Mouse (Mus musculus): ENCODE measurements at regions not wholly inside any gene's neighbourhood (a gene's known extent, or its start where the extent isn't known, plus 50 kb on each side); places are given as distances from the start of the nearest gene placed in this dataset.
"Not testable (repeated sequence)": the region's sequence is repeated elsewhere in the genome, so short reads cannot be mapped to it uniquely, and the experiment has no call there.

GRCm38 (mm10) chr7:111969198-111969887 lies 54.0 kb upstream of the Usp47 start:
- DNase-seq = peak; percentile 80

GRCm38 (mm10) chr7:111968261-111968660 lies 55.0 kb upstream of the Usp47 start:
- no peak for DNase-seq

- DNase-seq = no peak
Observed at GRCm38 (mm10) chr7:111966716-111967115, 56.6 kb upstream of the Usp47 start.

GRCm38 (mm10) chr7:111963969-111964368 lies 59.3 kb upstream of the Usp47 start:
- DNase-seq = no peak

GRCm38 (mm10) chr7:111959977-111960376 lies 63.3 kb upstream of the Usp47 start:
- DNase-seq = no peak

- no peak for DNase-seq
Observed at GRCm38 (mm10) chr7:111956671-111957070, 66.6 kb upstream of the Usp47 start.

GRCm38 (mm10) chr7:111939631-111940030 lies 83.7 kb upstream of the Usp47 start:
- DNase-seq = peak; percentile 6

- DNase-seq = no peak
Observed at GRCm38 (mm10) chr7:111937547-111937946, 85.8 kb upstream of the Usp47 start.

- no peak for DNase-seq
Observed at GRCm38 (mm10) chr7:111937102-111937501, 86.2 kb upstream of the Usp47 start.

GRCm38 (mm10) chr7:111932725-111933124 lies 90.6 kb upstream of the Usp47 start:
- DNase-seq = no peak

GRCm38 (mm10) chr7:111919961-111920360 lies 103.3 kb upstream of the Usp47 start:
- DNase-seq = no peak

GRCm38 (mm10) chr7:111903741-111904231 lies 119.5 kb upstream of the Usp47 start:
- DNase-seq = no peak

GRCm38 (mm10) chr7:111897016-111897415 lies 117.2 kb upstream of the Galnt18 start:
- no peak for DNase-seq

- DNase-seq = peak; percentile 9
Observed at GRCm38 (mm10) chr7:111896255-111896654, 116.5 kb upstream of the Galnt18 start.

- DNase-seq = no peak
Observed at GRCm38 (mm10) chr7:111882991-111883390, 103.2 kb upstream of the Galnt18 start.

- DNase-seq = no peak
Observed at GRCm38 (mm10) chr7:111880067-111880675, 100.4 kb upstream of the Galnt18 start.

- DNase-seq = no peak
Observed at GRCm38 (mm10) chr7:111877591-111877990, 97.8 kb upstream of the Galnt18 start.

GRCm38 (mm10) chr7:111875949-111876348 lies 96.2 kb upstream of the Galnt18 start:
- no peak for DNase-seq

GRCm38 (mm10) chr7:111869337-111869736 lies 89.6 kb upstream of the Galnt18 start:
- DNase-seq = no peak

GRCm38 (mm10) chr7:111863035-111863434 lies 83.3 kb upstream of the Galnt18 start:
- no peak for DNase-seq

GRCm38 (mm10) chr7:111858291-111858690 lies 78.5 kb upstream of the Galnt18 start:
- DNase-seq = not testable (repeated sequence)

- no peak for DNase-seq
Observed at GRCm38 (mm10) chr7:111856977-111857376, 77.2 kb upstream of the Galnt18 start.

- DNase-seq = no peak
Observed at GRCm38 (mm10) chr7:111855309-111855708, 75.5 kb upstream of the Galnt18 start.

- DNase-seq = no peak
Observed at GRCm38 (mm10) chr7:111846417-111846816, 66.6 kb upstream of the Galnt18 start.
